Mouse (Mus musculus): ENCODE data around the gene Nrip1. TPM values are rescaled to one million over a fixed set of nuclear protein-coding genes. Genes with fewer than 3 reads are reported as not detected.

The Nrip1 gene
- polyA plus RNA-seq, 1 experiment from 2014 or later = 37.2 TPM

DNA sequence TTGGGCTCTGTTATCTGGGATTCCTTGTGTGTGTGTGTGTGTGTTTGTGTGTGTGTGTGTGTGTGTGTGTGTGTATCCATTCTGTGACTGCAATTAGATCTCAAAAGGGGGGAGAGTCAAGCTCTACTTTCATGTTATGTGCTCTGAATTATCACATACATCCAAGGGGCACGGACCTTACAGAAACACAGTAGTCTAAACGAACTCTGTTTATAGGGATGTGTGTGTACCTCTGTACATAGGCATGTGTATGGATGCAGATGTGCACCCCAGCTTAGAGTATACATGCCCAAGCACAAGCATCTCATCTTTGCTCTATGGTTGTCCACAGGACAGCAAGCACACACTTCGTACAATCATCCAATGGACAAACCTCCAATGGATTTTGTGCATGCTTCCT lies 98.0 kb downstream of the Nrip1 start:
- H3K4me2 ChIP-seq = no peak overlapping the region
- H3K27me3 ChIP-seq = no peaks in the 10 kb centered on the region
- no peak for ATAC-seq (ENCODE audit: insufficient number of reproducible peaks, insufficient read depth, low FRiP score, low TSS enrichment, low read depth)
- H3K4me1 ChIP-seq (replicated peaks) = no peaks in the 10 kb centered on the region
- H3K9ac ChIP-seq (replicated peaks) = no peak overlapping the region
- H3K27ac ChIP-seq = no peak overlapping the region
- no peaks in the 10 kb centered on the region for H3K36me3 ChIP-seq
- H3K4me3 ChIP-seq (replicated peaks) = no peak overlapping the region
- no peaks in the 10 kb centered on the region for H3K9me3 ChIP-seq
- 85% methylated on average over 3 of the region's 3 CpGs for WGBS

DNA sequence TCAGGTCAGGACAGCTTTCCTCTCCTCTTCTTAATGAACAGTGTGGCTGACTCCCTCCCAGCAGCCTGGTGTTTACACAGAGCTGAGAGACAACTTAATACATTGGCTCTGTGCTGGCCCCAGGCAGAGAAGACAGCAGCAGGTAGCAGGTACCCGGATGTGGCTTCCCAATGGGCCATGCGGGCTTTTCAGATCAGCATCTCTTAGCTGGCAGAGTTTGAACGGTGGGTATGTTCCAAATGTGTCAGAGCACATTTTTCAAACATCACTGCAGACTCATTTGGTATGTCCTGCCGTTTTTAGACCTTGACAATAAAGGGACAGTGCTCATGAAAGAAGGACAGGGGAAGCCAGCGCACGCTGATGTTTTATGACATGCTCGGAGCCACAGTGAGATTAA lies 98.5 kb downstream of the Nrip1 start:
- H3K9ac ChIP-seq (replicated peaks) = no peak overlapping the region
- WGBS = 73% methylated on average over 7 of the region's 7 CpGs
- no peaks in the 10 kb centered on the region for H3K4me1 ChIP-seq (replicated peaks)
- ATAC-seq (ENCODE audit: insufficient number of reproducible peaks, insufficient read depth, low FRiP score, low TSS enrichment, low read depth) = no peak
- no peak overlapping the region for H3K27ac ChIP-seq
- H3K4me3 ChIP-seq (replicated peaks) = no peak overlapping the region
- H3K36me3 ChIP-seq = no peaks in the 10 kb centered on the region
- H3K4me2 ChIP-seq = no peak overlapping the region
- H3K9me3 ChIP-seq = no peaks in the 10 kb centered on the region
- no peaks in the 10 kb centered on the region for H3K27me3 ChIP-seq

DNA sequence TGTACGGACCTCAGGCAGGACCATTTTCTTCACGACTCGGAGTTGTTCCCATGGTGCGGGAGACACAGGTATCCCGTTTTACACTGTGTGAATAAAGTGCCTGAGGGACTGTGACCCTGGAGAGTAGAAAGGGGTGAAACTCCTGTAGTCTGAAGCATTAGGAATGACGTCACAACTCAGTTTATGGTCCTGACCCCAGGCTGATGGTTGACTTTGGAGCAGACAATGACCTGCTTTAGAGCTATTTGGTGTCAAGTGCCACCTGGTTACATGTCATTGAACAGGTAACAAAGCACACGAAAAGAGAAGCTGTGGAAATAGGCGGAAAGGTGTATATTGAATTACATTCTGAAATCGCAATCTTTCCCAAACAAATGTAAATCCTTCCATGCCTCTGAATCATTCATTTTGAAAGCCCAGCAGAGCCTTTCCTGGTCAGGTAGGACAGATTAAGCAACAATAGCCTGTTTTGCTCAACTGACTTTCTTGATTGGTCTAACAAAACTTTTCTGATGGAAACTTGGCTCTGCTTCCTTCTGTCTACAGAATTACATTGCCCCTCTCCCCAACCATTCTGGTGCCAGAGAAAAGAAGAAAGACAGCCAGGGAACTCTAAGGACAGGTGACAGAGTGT lies 106.9 kb downstream of the Nrip1 start:
- Histone ChIP-seq H3K4me3 (replicated peaks) (no peak overlapping the region), H3K27me3 (no peaks in the 10 kb centered on the region), H3K27ac (no peak overlapping the region), H3K4me2 (no peak overlapping the region), H3K9me3 (no peaks in the 10 kb centered on the region), H3K36me3 (no peaks in the 10 kb centered on the region), H3K4me1 (replicated peaks) (0 out of 2 replicates have a peak, but pooled peaks cover 3% of the 10 kb centered on the region), H3K9ac (replicated peaks) (no peak overlapping the region)
- 82% methylated on average over 9 of the region's 9 CpGs for whole genome bisulfite sequencing
- no peak for ATAC-seq (ENCODE audit: insufficient number of reproducible peaks, insufficient read depth, low FRiP score, low TSS enrichment, low read depth)

DNA sequence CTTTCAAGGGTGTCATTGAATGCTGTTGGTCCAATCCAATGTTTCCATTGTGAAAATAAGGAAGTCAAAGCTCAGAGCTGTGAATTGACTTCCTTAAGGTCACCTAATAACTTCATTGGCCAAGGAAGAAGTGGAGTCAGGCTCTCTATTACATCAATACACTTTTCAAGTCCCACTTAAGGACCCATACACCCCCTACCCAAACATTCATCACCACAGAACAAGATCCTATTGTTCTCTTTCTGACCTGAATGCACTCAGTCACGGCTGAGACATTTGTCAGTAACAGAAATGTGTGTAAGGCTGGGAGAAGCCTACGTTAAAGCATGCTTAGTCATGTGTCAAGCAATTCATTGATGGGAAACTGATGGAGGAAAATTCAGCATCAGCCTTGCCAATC lies 107.8 kb downstream of the Nrip1 start:
- H3K4me2 ChIP-seq = no peak overlapping the region
- no peak overlapping the region for H3K27ac ChIP-seq
- no peaks in the 10 kb centered on the region for H3K36me3 ChIP-seq
- no peak overlapping the region for H3K4me3 ChIP-seq (replicated peaks)
- no peaks in the 10 kb centered on the region for H3K9me3 ChIP-seq
- H3K27me3 ChIP-seq = no peaks in the 10 kb centered on the region
- no peak overlapping the region for H3K9ac ChIP-seq (replicated peaks)
- WGBS = 62% methylated on average over 2 of the region's 2 CpGs
- no peak for ATAC-seq (ENCODE audit: insufficient number of reproducible peaks, insufficient read depth, low FRiP score, low TSS enrichment, low read depth)
- H3K4me1 ChIP-seq (replicated peaks) = 0 out of 2 replicates have a peak, but pooled peaks cover 3% of the 10 kb centered on the region

DNA sequence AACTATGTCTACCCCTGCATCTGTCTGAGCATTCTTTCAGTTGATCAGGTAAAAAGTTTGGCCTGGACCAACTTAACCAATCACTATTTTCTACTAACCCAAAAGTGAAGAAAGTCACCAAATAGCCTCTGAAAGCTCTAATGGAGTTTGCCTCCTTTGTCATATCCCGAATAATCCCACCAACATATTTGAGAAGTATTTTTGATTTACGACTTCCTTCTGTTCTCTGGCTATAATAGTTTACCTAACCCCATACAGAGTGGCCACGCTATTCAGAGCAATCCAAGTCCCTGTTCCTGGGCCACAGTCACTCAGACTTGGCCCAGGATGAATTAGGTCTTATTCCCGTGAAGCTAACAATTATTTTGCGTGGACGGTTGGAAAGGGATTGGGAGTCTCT lies 108.3 kb downstream of the Nrip1 start:
- Histone ChIP-seq H3K27me3 (no peaks in the 10 kb centered on the region), H3K27ac (no peak overlapping the region), H3K36me3 (no peaks in the 10 kb centered on the region), H3K4me3 (replicated peaks) (no peak overlapping the region), H3K4me2 (no peak overlapping the region), H3K9ac (replicated peaks) (no peak overlapping the region), H3K4me1 (replicated peaks) (0 out of 2 replicates have a peak, but pooled peaks cover 3% of the 10 kb centered on the region), H3K9me3 (no peaks in the 10 kb centered on the region)
- ATAC-seq (ENCODE audit: insufficient number of reproducible peaks, insufficient read depth, low FRiP score, low TSS enrichment, low read depth) = no peak
- WGBS = 66% methylated on average over 6 of the region's 6 CpGs

DNA sequence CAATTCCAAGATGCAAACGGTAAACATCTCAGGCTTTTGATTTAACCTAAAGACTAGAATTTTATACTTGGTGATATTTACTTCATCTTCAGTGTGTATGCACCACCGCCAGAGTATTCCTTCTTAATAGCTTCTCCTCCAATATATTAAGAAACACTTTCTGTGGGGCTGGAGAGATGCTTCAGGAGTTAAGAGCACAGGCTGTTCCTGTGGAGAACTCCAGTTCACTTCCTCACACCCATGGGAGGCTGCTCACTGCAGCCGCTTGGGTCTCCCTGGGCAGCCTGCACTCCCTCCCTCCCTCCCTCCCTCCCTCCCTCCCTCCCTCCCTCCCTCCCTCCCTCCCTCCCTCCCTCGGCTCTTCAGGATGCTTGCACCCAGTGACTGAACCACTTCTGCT lies 110.2 kb downstream of the Nrip1 start:
- ATAC-seq (ENCODE audit: insufficient number of reproducible peaks, insufficient read depth, low FRiP score, low TSS enrichment, low read depth) = no peak
- H3K4me1 ChIP-seq (replicated peaks) = 0 out of 2 replicates have a peak, but pooled peaks cover 3% of the 10 kb centered on the region
- H3K4me3 ChIP-seq (replicated peaks) = no peak overlapping the region
- no peak overlapping the region for H3K27ac ChIP-seq
- 72% methylated on average over 3 of the region's 4 CpGs for WGBS
- H3K9ac ChIP-seq (replicated peaks) = no peak overlapping the region
- no peaks in the 10 kb centered on the region for H3K9me3 ChIP-seq
- no peak overlapping the region for H3K4me2 ChIP-seq
- H3K36me3 ChIP-seq = no peaks in the 10 kb centered on the region
- no peaks in the 10 kb centered on the region for H3K27me3 ChIP-seq

DNA sequence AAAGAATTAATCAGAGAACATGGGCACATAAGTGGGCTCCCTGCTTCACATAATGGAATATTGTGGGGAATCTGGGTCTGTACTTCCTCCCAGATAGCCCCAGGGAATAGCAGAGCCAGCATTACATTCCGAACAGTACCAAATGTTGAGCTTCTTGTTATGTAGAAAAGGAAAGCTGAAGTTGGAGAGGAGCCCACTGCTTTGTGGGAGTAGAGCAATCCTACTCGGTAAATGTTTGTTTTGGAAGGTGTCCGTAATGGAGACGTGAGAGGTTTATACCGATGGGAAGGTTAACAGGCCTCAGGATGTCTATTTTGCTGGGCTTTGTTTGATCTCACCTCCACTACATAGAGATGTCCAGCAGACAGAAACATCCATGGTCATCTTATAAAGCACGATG lies 113.3 kb downstream of the Nrip1 start:
- no peak overlapping the region for H3K4me2 ChIP-seq
- H3K27ac ChIP-seq = no peak overlapping the region
- H3K36me3 ChIP-seq = no peaks in the 10 kb centered on the region
- H3K9me3 ChIP-seq = no peaks in the 10 kb centered on the region
- ATAC-seq (ENCODE audit: insufficient number of reproducible peaks, insufficient read depth, low FRiP score, low TSS enrichment, low read depth) = no peak
- no peak overlapping the region for H3K4me3 ChIP-seq (replicated peaks)
- WGBS = 84% methylated on average over 6 of the region's 6 CpGs
- H3K4me1 ChIP-seq (replicated peaks) = 0 out of 2 replicates have a peak, but pooled peaks cover 3% of the 10 kb centered on the region
- no peak overlapping the region for H3K9ac ChIP-seq (replicated peaks)
- H3K27me3 ChIP-seq = no peaks in the 10 kb centered on the region

DNA sequence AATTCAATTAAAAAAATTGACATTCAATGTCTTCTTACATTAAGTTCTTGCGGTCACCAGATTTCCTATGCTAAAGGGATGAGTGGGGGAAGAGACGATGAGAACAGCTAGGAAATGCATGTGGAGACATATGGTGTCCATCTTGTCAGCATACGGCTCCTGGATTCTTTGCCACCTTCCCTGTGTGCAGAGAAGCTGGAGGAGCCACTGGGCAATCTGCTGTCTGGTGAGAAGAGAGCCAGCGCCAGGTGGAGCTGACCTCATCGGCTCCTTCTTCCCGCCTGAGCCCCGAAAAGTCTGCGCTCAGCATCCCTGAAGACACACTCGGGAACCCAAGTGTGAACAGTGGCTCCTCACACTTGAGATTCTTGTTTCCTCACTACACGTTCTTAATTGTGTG lies 121.8 kb downstream of the Nrip1 start:
- no peak for ATAC-seq (ENCODE audit: insufficient number of reproducible peaks, insufficient read depth, low FRiP score, low TSS enrichment, low read depth)
- H3K36me3 ChIP-seq = no peaks in the 10 kb centered on the region
- 85% methylated on average over 10 of the region's 10 CpGs for WGBS
- H3K4me1 ChIP-seq (replicated peaks) = no peaks in the 10 kb centered on the region
- H3K4me2 ChIP-seq = no peak overlapping the region
- H3K4me3 ChIP-seq (replicated peaks) = no peak overlapping the region
- H3K9ac ChIP-seq (replicated peaks) = no peak overlapping the region
- no peaks in the 10 kb centered on the region for H3K9me3 ChIP-seq
- H3K27ac ChIP-seq = no peak overlapping the region
- H3K27me3 ChIP-seq = no peaks in the 10 kb centered on the region

DNA sequence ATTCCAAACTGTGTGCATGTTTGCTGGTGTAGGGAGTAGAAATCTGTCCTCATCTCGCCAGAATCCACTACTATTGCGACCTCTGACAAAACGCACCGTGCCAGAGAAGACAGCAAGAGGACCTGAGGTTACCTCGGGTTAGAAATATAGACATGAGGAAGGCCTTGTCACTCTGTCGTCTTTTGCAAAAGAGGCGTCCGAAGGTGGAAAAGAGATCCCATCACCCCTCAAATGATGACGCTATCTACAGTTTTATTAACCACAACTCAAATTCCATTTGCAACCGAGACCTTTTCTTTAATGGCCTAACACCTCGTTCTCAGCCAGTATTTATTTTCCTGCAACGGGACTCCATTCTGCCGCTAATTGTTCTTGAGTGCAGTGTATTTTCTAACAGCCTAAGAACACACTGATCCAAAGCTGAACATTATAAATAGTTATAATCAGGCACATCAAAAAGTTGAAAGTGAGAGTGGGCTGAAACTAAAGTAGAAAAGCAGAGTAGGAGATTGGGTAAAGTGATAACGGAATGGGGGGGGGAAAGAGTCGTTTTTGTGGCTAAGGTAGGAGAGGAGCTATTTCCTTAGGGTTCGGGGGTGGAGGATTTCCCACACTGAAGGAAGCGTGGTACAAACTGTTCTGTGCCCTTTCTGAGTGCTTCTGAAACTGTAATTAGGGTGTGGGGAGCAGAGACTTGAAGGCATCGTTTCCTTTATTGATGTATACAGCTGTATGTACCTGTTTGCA lies 124.1 kb downstream of the Nrip1 start:
- no peak for ATAC-seq (ENCODE audit: insufficient number of reproducible peaks, insufficient read depth, low FRiP score, low TSS enrichment, low read depth)
- H3K9ac ChIP-seq (replicated peaks) = no peak overlapping the region
- no peak overlapping the region for H3K27ac ChIP-seq
- no peaks in the 10 kb centered on the region for H3K9me3 ChIP-seq
- WGBS = 65% methylated on average over 18 of the region's 18 CpGs
- H3K4me3 ChIP-seq (replicated peaks) = no peak overlapping the region
- no peaks in the 10 kb centered on the region for H3K36me3 ChIP-seq
- H3K4me1 ChIP-seq (replicated peaks) = no peaks in the 10 kb centered on the region
- H3K27me3 ChIP-seq = no peaks in the 10 kb centered on the region
- H3K4me2 ChIP-seq = no peak overlapping the region

DNA sequence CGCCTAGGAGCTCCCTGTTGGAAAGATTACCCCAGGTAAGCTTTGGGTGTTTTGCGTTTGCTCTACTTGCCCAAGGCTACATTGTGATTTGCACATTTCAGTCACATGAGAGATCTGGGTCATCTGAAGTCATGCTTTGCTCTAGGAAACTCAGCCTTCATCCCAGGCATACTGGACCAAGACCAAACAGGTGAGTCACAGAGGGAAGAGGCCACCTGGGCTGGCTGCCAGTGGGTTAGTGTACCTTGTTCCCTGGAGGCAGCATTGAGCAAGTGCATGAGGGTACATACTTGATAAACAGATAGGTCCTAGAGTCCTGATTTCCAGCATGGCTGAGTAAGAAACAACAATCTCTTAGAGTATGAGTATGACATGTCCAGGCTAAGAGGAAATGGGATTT lies 130.8 kb downstream of the Nrip1 start:
- Histone ChIP-seq H3K27me3 (no peaks in the 10 kb centered on the region), H3K9ac (replicated peaks) (no peak overlapping the region), H3K27ac (no peak overlapping the region), H3K9me3 (no peaks in the 10 kb centered on the region), H3K4me2 (no peak overlapping the region), H3K4me3 (replicated peaks) (no peak overlapping the region), H3K36me3 (no peaks in the 10 kb centered on the region), H3K4me1 (replicated peaks) (0 out of 2 replicates have a peak, but pooled peaks cover 4% of the 10 kb centered on the region)
- WGBS = 90% methylated on average over 2 of the region's 2 CpGs
- ATAC-seq (ENCODE audit: insufficient number of reproducible peaks, insufficient read depth, low FRiP score, low TSS enrichment, low read depth) = no peak

DNA sequence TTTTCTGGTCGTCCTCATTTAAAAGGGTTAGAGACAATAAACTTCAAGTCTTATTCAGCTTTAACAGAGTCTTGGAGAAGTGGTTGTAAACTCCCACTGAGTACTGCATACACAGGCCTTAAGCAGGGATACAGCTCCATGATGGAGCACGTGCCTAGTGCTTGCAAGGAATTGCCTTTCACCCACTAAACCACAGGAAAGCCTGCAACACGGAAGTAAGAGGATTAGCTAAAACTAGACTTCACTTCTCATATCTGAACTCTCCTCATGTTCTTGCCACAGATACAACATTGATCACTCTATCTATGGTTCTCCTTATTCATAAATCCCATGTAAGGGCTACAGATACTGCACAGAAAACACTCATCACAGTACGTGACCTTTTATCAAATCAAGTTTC lies 132.4 kb downstream of the Nrip1 start:
- H3K36me3 ChIP-seq = no peaks in the 10 kb centered on the region
- WGBS = 53% methylated on average over 4 of the region's 4 CpGs
- ATAC-seq (ENCODE audit: insufficient number of reproducible peaks, insufficient read depth, low FRiP score, low TSS enrichment, low read depth) = no peak
- H3K9me3 ChIP-seq = no peaks in the 10 kb centered on the region
- H3K27me3 ChIP-seq = no peaks in the 10 kb centered on the region
- H3K4me3 ChIP-seq (replicated peaks) = no peak overlapping the region
- 0 out of 2 replicates have a peak, but pooled peaks cover 4% of the 10 kb centered on the region for H3K4me1 ChIP-seq (replicated peaks)
- H3K27ac ChIP-seq = no peak overlapping the region
- no peak overlapping the region for H3K4me2 ChIP-seq
- no peak overlapping the region for H3K9ac ChIP-seq (replicated peaks)
